Mouse (Mus musculus): ENCODE data around the gene Ier5l. TPM values are rescaled to one million over a fixed set of nuclear protein-coding genes. Genes with fewer than 3 reads are reported as not detected.

Ier5l gene
- polyA plus RNA-seq, 2 experiments = 0.10 to 0.86 TPM

- Histone ChIP-seq H3K36me3 (replicated peaks; ENCODE audit: control insufficient read depth, insufficient read depth, low read depth) (peaks cover 80% of the 10 kb centered on the region), H3K9me3 (ENCODE audit: control insufficient read depth, low read length) (no peaks in the 10 kb centered on the region), H3K4me2 (ENCODE audit: low read depth) (peak overlapping the region; percentile 11), H3K9ac (replicated peaks) (peak overlapping the region; percentile 9; the same call in 1 of the 2 replicates), H3K27ac (peak overlapping the region; percentile 44), H3K4me1 (replicated peaks; ENCODE audit: control insufficient read depth in 2 of 2, insufficient read depth in 2 of 2, low read length in 1 of 2) (peaks cover 8 to 12% of the 10 kb centered on the region in 2 experiments), H3K4me3 (ENCODE audit: insufficient read depth in 1 of 2, low read depth in 2 of 2, low read length in 2 of 2) (no peak overlapping the region), H3K27me3 (ENCODE audit: control insufficient read depth, insufficient read depth, low read length) (no peaks in the 10 kb centered on the region)
- DNase-seq (ENCODE audit: low read depth in 3 of 3, low spot score in 3 of 3) (peak in 1 of 3 experiments; percentile 54), ATAC-seq (ENCODE audit: insufficient read depth) (peak; percentile 74)
- TF ChIP-seq CTCF (IDR thresholded peaks at IDR 0.05; ENCODE audit: low read depth) = peak; percentile 96
- no peak for TF ChIP-seq EP300 (IDR thresholded peaks at IDR 0.05; ENCODE audit: low read depth)
- WGBS (ENCODE audit: insufficient replicate concordance) = 14% methylated on average over 5 of the region's 5 CpGs
Measured at GRCm38 (mm10) chr2:30435326-30436155, 38.5 kb downstream of the Ier5l start.

GRCm38 (mm10) chr2:30429156-30429555, 44.9 kb downstream of the Ier5l start:
- no peak overlapping the region for H3K4me3 ChIP-seq (ENCODE audit: insufficient read depth in 1 of 2, low read depth in 2 of 2, low read length in 2 of 2)
- peaks cover 0 to under 1% of the 10 kb centered on the region in 2 experiments; a peak in 2 of 4 replicates for H3K4me1 ChIP-seq (replicated peaks; ENCODE audit: control insufficient read depth in 2 of 2, insufficient read depth in 2 of 2, low read length in 1 of 2)
- no peak overlapping the region for H3K9ac ChIP-seq (replicated peaks)
- ATAC-seq (ENCODE audit: insufficient read depth) (no peak), DNase-seq (ENCODE audit: low read depth in 3 of 3, low spot score in 3 of 3) (no peak)
- no peaks in the 10 kb centered on the region for H3K9me3 ChIP-seq (ENCODE audit: control insufficient read depth, low read length)
- no peaks in the 10 kb centered on the region for H3K27me3 ChIP-seq (ENCODE audit: control insufficient read depth, insufficient read depth, low read length)
- H3K27ac ChIP-seq = no peak overlapping the region
- peaks cover 84% of the 10 kb centered on the region for H3K36me3 ChIP-seq (replicated peaks; ENCODE audit: control insufficient read depth, insufficient read depth, low read depth)
- H3K4me2 ChIP-seq (ENCODE audit: low read depth) = no peak overlapping the region
- no peak for TF ChIP-seq CTCF (IDR thresholded peaks at IDR 0.05; ENCODE audit: low read depth)
- no peak for TF ChIP-seq EP300 (IDR thresholded peaks at IDR 0.05; ENCODE audit: low read depth)

Other genes with a start within 250 kb of the Ier5l start
- 3.4 and 3.6 TPM in 2 replicates for gene Lrrc8a, start 236.5 kb downstream of the Ier5l start, polyA plus RNA-seq (2012; rRNA removed)
- gene Lrrc8a, start 236.5 kb downstream of the Ier5l start, polyA plus RNA-seq (2014; fragmentation: Nextera tagmentation; extraction: Ambion mirVana) = 10.8 and 11.8 TPM in 2 replicates
- gene Gm28035, start 233.7 kb downstream of the Ier5l start, polyA plus RNA-seq (2012; rRNA removed) = 0.90 and 1.1 TPM in 2 replicates
- gene Gm28035, start 233.7 kb downstream of the Ier5l start, polyA plus RNA-seq (2014; fragmentation: Nextera tagmentation; extraction: Ambion mirVana) = 0.04 TPM in 1 of 2 replicates, not detected in the other
- gene Phyhd1, start 208.0 kb downstream of the Ier5l start, polyA plus RNA-seq (2012; rRNA removed) = 15.9 and 18.1 TPM in 2 replicates
- 9.8 and 10.3 TPM in 2 replicates for gene Phyhd1, start 208.0 kb downstream of the Ier5l start, polyA plus RNA-seq (2014; fragmentation: Nextera tagmentation; extraction: Ambion mirVana)
- not detected in 2 replicates for gene Gm28038, start 193.2 kb downstream of the Ier5l start, polyA plus RNA-seq (2012; rRNA removed)
- gene Gm28038, start 193.2 kb downstream of the Ier5l start, polyA plus RNA-seq (2014; fragmentation: Nextera tagmentation; extraction: Ambion mirVana) = not detected in 2 replicates
- gene Dolk, start 187.9 kb downstream of the Ier5l start, polyA plus RNA-seq (2012; rRNA removed) = 4.6 and 5.1 TPM in 2 replicates
- gene Dolk, start 187.9 kb downstream of the Ier5l start, polyA plus RNA-seq (2014; fragmentation: Nextera tagmentation; extraction: Ambion mirVana) = 10.9 and 11.4 TPM in 2 replicates
- 15.7 and 16.1 TPM in 2 replicates for gene Nup188, start 187.8 kb downstream of the Ier5l start, polyA plus RNA-seq (2012; rRNA removed)
- 19.1 and 20.8 TPM in 2 replicates for gene Nup188, start 187.8 kb downstream of the Ier5l start, polyA plus RNA-seq (2014; fragmentation: Nextera tagmentation; extraction: Ambion mirVana)
- 22.2 and 23.1 TPM in 2 replicates for gene Sh3glb2, start 114.9 kb downstream of the Ier5l start, polyA plus RNA-seq (2012; rRNA removed)
- 13.6 and 15.4 TPM in 2 replicates for gene Sh3glb2, start 114.9 kb downstream of the Ier5l start, polyA plus RNA-seq (2014; fragmentation: Nextera tagmentation; extraction: Ambion mirVana)
- gene Miga2, start 110.0 kb downstream of the Ier5l start, polyA plus RNA-seq (2012; rRNA removed) = 6.1 and 6.9 TPM in 2 replicates
- 5.3 and 5.8 TPM in 2 replicates for gene Miga2, start 110.0 kb downstream of the Ier5l start, polyA plus RNA-seq (2014; fragmentation: Nextera tagmentation; extraction: Ambion mirVana)
- gene Dolpp1, start 82.0 kb downstream of the Ier5l start, polyA plus RNA-seq (2012; rRNA removed) = 17.0 and 23.1 TPM in 2 replicates
- 13.5 and 17.4 TPM in 2 replicates for gene Dolpp1, start 82.0 kb downstream of the Ier5l start, polyA plus RNA-seq (2014; fragmentation: Nextera tagmentation; extraction: Ambion mirVana)
- gene Crat, start 58.4 kb downstream of the Ier5l start, polyA plus RNA-seq (2012; rRNA removed) = 14.6 and 15.0 TPM in 2 replicates
- 27.4 and 27.9 TPM in 2 replicates for gene Crat, start 58.4 kb downstream of the Ier5l start, polyA plus RNA-seq (2014; fragmentation: Nextera tagmentation; extraction: Ambion mirVana)
- gene Ptpa, start 58.2 kb downstream of the Ier5l start, polyA plus RNA-seq (2012; rRNA removed) = 78.2 and 103 TPM in 2 replicates
- gene Ptpa, start 58.2 kb downstream of the Ier5l start, polyA plus RNA-seq (2014; fragmentation: Nextera tagmentation; extraction: Ambion mirVana) = 63.3 and 63.5 TPM in 2 replicates
- 0.04 TPM in 1 of 2 replicates, not detected in the other for gene Cstad, start 120.8 kb upstream of the Ier5l start, polyA plus RNA-seq (2012; rRNA removed)
- 0.17 and 0.23 TPM in 2 replicates for gene Cstad, start 120.8 kb upstream of the Ier5l start, polyA plus RNA-seq (2014; fragmentation: Nextera tagmentation; extraction: Ambion mirVana)